Mouse (Mus musculus): ENCODE data around the gene Ccsap.
A peak's percentile ranks its signal among the peaks of the same experiment; 100 is the strongest.

Gene Ccsap

DNA sequence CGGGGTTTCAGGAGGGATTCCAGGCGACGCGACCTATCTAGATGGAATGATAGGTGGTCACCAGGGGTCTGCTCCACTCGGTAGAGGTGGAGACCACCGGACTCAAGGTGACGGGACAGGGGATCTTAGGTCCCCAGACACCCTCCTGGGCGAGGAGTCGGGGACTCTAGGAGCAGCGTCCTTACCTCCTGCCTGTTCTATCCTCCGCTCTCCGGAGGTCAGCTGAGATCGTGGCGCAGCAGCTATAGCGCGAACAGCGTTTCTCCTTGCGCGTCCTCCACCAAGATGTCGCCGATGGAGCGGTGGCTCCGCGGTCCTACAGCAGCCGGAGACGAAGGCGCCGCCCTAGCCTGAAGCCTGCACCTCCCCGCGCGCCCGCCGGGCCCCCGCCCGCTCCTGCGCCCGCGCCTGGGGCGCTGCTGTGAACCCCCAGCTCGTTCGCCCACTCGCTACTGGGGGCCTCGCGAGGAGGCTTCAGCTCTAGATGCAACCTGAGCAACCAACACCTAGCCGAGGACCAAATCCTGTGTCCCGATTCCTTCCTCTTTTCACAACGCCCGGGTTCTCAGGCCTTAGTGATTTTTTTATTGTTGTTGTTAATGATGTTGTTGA lies at the start of gene Ccsap:
Gene Ccsap, minus strand, starts transcription at position 562 of the 612 bp plus-strand sequence.
- no peak for DNase-seq (ENCODE audit: low read depth, low spot score)

DNA sequence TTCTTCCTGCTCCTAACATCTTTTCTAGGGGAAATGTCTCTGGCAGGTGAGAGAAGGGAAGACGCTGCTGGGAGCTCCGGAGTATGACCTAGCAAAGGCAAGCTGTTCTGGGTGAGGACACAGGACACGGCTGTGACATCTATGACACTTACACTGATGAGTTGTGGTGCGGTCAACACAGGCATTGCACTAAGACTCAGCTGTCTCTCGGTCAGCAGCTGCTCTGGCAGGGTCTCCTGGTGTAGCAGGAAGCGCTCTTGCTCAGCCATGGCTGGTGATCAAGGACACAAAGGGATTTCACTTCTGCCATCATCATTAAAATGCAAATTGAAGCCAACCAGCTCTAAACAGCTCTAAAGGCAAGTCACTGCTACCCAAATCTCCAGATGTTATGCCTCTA lies 47.6 kb upstream of the Ccsap start:
- DNase-seq (ENCODE audit: low read depth, low spot score): no peak

DNA sequence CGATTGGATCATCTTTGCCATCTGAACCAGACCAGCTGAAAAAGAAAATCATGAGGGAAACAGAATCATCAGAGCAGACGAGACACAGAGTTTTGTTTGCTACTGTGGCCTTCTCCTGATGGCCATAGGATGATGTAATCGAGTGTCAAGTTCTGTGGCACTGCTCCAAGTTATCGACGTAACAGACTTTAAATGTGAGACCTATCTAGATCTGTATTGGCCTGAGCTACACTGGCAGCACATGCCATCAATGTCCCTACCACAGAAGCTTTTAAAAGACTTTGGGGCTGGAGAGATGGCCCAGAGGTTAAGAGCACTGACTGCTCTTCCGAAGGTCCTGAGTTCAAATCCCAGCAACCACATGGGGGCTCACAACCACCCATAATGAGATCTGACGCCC lies 42.6 kb upstream of the Ccsap start:
- no peak for DNase-seq (ENCODE audit: low read depth, low spot score)

DNA sequence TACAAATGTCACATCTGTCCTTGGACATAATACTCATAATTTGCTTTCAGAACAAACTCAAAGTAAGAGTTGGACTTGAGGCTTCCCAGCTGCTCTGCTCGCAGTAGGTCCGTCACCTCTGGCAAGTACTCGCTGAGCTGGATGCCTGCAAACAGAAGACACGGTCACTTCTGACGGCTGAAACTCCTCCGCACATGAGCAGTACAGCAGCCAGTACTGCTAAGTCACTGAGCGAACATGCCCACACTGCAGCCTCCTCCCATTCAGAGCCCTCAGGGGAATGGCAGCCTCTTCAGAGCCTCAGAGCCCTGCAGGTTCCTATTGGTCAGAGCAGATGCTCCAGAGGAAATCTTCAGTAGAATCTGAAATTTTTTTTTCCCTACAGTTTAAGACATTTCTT lies 39.4 kb upstream of the Ccsap start:
- DNase-seq (ENCODE audit: low read depth, low spot score): no peak

DNA sequence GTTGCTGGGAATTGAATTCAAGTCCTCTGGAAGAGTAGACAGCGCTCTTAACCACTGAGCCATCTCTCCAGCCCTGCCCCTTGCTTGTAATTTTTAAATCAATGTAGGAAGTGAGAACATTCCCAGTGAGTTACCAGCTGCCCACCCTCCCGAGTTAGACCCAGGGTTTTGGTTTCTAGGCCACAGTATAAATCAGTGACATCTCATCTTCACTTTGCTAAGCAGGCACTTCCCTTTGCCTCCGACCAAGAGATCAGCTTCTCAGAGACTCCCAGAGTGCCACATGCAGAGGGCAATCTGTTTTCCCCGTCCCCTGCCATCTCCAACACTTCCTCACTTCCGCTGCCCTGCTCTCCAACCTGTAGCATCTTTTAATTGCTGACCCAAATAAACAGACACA lies 38.6 kb upstream of the Ccsap start:
- DNase-seq (ENCODE audit: low read depth, low spot score): no peak

DNA sequence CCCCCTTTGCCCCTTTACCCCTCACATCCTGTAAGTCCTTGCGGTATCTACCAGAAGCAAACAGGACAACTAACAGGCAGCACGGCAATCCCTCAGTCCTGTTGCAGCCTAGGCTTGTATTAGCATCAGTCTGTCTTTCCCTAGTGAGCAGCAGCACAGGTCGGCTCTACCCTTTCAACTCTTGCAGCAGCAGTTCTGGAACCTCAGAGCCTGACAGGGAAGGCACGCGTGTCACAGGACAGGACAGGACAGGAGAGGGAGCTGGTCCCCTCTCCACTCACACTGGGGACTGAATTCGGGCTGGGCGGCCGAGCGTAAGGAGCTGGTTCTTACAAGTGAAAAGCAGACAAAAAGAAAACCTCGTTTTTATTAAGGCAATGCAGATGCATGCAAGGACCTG lies 36.8 kb upstream of the Ccsap start:
- no peak for DNase-seq (ENCODE audit: low read depth, low spot score)

DNA sequence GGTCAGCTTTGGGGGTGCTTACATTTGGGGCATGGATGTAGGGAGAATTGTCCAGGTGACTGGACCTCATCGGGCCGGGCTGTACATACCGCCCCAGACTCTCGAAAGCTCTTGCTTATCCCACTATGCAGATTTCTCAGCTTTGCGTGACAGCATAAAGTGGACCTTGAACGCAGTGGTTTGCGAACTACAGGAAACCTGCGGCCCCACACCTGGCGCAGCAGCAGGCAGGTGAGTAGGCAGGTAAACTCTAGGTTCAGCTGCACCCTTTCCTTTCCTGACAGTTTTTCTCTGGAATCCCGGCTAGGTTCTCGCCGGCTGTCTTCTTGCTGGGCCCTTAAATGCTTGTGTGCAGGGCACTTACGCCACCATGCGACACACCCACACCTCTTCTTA lies 36.4 kb upstream of the Ccsap start:
- DNase-seq (ENCODE audit: low read depth, low spot score): no peak

DNA sequence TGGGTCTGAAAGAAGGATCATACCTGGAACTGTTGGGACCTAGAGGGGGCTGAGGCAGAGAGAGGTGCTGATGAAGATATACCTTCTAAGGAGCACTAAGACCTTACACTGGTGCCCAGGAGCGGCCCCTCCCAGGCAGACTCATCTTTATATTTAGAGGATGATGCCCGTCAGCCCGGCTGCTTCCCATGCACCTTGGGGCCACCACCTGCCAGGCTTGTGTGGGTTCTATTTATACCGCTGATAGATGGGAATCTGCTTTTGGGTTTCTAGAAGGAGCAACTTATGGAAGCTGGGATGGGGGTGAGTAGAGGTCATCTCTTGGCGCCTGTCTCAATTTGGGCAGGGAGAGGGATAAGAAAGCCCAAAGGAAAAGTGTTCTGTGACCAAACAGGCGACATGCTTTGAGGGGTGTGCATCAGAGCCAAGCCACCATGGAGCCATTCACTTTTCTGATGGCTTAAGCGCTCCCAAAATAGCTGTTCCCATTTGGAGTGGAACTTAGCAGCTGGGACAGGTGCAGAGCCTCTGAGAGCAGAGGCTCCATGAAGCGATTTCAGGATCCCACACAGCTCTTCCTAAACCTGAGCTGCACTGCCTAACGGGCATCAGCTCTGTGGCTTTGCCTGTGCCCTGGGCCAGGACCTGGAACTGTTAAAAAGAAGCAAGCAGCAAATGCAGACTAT lies 35.8 kb upstream of the Ccsap start:
- DNase-seq (ENCODE audit: low read depth, low spot score): no peak

DNA sequence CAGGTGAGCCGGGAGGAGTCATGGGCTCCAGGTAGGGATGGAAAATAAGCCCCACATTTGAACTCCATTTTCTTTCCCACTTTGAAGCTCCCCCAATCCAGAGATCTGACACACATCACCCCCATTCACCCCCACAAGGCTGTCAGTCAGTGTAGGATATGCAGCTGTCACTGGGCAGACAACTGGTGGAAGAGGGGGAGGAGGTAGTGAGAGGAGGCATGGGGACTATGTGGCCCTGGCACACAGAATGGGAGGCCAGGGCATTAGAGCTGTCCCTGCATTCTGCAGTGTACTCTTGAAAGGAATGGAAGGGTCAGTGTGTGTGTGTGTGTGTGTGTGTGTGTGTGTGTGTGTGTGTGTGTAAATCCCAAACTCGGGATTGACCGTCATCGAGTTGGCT lies 35.2 kb upstream of the Ccsap start:
- DNase-seq (ENCODE audit: low read depth, low spot score): no peak

DNA sequence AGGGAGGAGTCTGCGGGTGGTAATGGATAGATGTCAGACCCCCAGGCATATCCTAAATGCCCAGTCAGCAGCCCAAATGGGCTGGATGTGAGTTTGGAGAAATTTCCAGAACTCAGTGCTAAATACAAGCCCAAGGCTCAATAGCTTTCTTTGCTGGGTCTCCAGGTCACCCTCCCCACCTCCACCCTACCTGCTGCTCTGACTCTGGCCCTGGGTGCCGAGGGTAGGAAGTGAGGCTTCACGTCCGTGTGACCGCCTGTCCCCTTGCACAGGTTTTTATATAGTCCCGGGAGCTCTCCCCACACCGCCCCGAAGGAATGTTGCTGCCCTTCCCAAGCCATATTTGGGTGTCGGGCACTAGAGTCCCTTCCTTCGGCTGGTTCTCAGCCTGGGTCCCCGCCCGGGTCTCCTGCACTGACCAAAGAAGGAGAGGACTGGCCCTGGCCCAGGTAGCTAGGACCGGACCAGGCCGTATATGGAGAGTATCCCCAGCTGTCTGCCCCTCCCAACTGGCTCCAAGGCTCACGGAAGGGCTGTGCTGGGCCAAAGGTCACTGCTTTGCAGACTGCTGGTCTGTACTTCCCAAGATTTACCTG lies 34.6 kb upstream of the Ccsap start, which contains the start of gene Acta1:
Gene Acta1, minus strand, starts transcription at position 250 of the 596 bp plus-strand sequence.
- no peak for DNase-seq (ENCODE audit: low read depth, low spot score)

DNA sequence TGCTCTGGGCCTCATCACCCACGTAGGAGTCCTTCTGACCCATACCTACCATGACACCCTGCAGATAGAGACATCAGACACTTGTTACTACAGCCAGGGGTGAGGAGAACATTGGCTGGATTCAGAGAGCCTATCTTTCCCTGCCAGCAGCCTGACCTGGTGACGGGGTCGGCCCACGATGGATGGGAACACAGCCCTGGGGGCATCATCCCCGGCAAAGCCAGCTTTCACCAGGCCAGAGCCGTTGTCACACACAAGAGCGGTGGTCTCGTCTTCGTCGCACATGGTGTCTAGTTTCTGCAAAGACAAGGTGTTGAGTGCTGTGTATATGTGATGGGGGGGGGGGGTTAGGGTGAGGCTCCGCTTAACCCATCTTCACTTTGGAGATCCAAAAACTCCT lies 33.4 kb upstream of the Ccsap start:
- no peak for DNase-seq (ENCODE audit: low read depth, low spot score)

DNA sequence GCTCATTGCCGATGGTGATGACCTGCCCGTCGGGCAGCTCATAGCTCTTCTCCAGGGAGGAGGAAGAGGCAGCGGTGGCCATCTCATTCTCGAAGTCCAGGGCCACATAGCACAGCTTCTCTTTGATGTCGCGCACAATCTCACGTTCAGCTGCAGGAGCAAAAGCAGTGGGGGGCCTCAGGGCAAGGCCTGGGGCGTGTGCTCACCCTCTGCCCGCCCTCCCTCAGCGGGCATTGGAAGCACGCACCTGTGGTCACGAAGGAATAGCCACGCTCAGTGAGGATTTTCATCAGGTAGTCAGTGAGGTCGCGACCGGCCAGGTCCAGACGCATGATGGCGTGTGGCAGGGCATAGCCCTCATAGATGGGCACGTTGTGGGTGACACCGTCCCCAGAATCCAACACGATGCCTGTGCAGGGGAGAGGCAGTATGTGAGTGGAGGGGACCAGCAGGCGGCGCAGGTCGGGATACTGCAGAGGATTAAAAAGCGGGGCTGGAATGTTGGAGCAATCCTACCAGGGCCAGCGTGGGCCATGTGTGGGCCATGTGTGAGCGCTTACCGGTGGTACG lies 32.7 kb upstream of the Ccsap start:
- DNase-seq (ENCODE audit: low read depth, low spot score): peak; percentile 35

DNA sequence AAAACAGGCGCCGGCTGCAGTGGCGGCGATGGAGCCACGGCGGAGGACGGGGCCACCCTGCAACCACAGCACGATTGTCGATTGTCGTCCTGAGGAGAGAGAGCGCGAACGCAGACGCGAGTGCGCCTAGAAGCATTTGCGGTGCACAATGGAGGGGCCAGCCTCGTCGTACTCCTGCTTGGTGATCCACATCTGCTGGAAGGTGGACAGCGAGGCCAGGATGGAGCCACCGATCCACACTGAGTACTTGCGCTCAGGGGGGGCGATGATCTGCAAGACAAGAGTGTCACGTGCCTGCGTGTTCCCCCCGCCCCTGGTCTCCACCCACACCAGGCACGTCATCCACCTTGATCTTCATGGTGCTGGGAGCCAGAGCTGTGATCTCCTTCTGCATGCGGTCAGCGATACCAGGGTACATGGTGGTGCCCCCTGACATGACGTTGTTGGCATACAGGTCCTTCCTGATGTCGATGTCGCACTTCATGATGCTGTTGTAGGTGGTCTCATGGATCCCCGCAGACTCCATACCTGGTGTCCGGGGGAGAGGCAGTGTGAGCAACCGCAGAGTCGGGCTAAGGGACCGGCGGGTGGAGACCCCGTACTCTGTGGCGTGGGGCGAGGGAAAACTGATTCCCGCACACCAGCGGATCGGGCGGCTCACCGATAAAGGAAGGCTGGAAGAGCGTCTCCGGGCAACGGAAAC lies 32.0 kb upstream of the Ccsap start:
- peak; percentile 44 for DNase-seq (ENCODE audit: low read depth, low spot score)

DNA sequence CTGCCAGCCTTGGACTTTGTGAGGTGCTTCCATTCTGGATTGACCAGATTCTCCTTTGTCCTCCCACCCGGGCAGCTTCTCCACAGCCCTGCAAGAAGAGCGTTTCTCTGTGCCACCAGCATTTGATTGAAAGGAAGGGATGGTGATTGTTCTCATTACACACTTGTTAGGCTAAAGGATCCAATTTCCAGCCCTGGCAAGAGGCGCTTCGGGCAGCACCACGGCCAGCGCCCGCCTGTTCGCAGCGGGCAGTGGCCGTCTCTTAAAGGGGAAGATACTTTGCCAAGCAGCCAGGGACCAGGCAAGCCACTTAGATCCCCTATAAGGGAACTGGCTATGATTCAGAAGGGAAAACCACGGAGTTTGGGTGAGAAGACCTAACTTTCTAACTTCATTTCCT lies 31.3 kb upstream of the Ccsap start:
- DNase-seq (ENCODE audit: low read depth, low spot score): peak; percentile 46

DNA sequence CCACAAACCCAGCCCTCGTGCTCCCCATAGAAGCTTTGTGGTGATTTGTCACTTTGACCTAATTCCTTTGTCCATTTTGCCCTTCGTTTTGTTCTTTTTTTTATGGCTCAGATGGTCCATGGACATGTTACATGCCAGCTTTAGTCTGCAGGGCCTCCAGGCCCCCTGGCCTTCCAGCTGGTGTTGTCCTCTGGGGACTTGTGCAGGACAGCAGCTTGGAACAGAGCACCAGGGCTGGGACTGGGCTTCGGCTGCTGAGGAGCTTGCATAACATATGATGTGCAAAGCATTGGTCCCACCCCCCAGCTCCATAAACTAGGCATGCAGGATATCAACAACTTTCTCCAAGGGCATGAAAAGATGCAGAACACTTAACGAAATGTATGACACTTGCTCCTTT lies 29.8 kb upstream of the Ccsap start:
- DNase-seq (ENCODE audit: low read depth, low spot score): no peak

DNA sequence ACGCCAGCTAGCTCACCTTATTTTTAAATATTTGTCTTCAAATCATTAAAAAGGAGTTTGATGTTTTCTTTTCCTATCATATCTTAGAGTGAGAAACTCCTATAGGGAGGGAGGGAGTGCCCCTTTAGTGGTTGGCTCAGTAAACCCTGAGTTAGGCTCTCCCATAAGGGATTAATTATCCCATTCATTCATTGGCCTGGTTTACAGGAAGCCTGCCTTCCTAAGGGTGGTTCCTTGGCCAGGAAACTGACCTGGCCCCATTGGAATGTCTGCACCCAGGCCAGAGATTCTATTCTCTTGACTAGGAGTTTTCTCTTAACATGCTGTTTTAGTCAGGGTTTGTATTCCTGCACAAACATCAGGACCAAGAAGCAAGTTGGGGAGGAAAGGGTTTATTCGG lies 27.9 kb upstream of the Ccsap start:
- DNase-seq (ENCODE audit: low read depth, low spot score): no peak

DNA sequence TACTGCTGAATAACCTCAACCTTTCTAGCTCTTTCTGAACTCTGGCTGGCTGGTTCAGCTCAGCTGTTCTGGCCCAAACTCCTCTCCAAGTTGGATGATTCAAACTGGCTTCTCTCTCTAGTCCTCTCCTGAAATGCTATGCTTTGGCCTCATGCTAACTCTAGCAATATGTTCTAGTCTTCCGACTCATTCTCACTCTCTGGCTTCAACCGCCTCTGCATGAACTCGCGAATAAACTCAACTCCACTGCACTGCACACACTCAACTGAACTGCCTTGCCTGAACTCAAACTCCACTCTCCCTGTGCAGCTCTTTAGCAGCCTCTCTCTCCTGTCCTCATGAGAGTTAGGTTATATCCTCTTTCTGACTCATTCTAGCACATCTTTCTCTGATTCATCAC lies 27.2 kb upstream of the Ccsap start:
- DNase-seq (ENCODE audit: low read depth, low spot score): no peak

DNA sequence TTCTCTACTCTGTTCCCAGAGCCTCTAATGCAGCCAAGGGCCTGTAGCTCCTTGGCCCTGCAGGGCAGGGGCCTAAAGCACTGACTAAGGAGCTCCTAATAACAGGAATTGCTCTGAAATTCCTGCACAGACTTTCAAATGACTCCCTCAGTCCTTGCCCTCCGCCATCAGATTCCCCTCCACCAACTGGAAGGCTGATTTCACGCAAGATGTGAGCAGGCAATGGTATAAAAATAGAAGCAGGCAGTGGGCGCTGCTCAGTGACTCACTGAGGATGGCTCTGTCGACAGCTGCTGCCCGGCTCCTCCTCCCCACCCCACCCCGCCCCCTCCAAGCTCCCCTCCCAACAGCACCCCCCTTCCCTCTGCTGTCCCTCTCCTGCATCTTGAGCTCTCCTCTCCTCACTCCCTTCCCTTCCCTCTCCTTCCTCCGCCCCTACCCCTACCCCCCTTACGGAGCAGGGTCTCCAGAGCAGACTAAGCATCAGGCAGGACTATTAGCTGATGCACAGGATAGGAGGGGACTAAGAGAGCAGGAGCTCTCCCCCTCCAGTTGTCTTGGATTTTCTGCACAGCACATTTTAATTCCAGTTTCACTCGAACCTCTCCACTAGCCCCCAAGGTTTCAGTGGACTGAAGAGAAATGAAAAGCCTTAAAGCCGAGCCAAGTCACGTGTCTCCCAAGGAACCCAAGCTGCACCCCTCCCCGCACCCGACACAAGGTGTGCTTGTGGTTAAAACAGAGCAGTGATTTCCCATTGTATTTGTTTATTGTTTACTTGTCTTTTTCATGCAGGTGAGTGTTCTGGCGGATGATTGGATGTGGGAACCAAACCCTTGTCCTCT lies 24.9 kb upstream of the Ccsap start:
- no peak for DNase-seq (ENCODE audit: low read depth, low spot score)

DNA sequence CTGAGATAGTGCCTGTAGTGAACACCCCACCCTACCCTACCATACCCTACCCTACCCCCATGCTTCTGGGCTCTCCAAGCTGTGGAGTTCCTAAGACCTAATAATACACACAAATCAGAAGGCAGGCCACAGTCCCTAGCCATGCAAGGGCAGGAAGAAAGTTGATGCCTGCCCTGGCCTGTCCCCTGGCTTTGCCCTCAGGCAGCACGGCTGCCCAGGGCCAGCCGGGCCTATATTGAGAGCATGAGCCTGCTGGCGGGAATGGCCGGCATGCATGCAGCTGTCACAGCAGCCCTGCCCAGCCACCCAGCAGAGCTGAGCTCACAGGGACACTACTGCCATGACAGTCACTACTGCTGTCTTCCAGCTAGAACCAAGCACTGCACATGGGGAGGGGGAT lies 23.1 kb upstream of the Ccsap start:
- no peak for DNase-seq (ENCODE audit: low read depth, low spot score)

DNA sequence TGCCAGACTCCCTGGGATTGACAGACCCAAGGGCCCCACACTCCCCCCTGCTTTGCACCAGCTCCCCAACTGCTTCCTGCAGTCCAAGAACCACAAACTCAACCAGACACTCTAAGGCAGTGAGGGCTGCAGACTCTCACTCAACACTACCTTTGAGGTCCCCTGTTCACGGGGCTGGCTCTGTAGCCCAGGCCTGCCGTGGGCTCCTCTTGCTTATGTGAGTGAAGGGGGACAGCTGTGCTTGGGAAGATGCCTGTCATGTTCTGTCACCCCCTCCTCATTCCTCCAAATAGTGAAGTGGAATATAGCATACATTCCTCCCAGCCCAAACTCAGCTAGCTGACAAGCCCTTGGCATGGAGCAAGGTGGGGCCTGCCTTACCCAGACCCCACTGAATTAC lies 22.4 kb upstream of the Ccsap start:
- DNase-seq (ENCODE audit: low read depth, low spot score): no peak

DNA sequence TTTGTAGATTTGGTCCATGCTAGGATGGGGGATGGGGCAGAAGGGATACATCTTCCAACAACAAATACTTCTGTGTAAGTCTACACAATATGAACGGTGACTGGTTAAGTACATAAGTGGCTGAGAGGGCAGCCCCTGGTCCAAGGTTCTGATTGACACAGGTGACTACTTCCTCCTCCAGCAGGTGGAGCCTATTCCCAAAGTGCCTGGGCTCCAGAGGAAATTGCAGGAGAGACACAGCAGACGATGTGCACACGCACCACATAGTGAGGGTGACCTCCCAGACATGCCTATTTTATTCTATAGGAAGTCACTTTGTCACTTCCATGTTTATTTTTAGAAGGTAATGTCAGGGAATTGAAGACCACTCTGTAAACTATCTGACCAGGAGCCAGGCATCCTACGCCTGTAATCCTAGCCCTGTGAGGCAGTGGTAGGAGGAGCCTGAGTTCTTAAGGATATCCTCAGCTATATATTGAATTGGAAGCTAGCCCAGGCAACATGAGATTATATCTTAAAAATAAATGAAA lies 20.9 kb upstream of the Ccsap start:
- DNase-seq (ENCODE audit: low read depth, low spot score): peak; percentile 38

Measured in ES-CJ7 (cell line).